Mouse (Mus musculus) liver (tissue): ENCODE results near the gene Cope.

Experiments
- DNase-seq: peaks from one replicate; pipeline ENCODE4 v3.0.0-alpha.2; 2020; ENCODE audit warnings: mixed read lengths

Cope gene

GRCm38 (mm10) chr8:70351035-70351999 is 49.0 kb downstream of the Cope start:
- peak; percentile 51 for DNase-seq

GRCm38 (mm10) chr8:70352000-70352384 is 49.7 kb downstream of the Cope start:
- no peak for DNase-seq

GRCm38 (mm10) chr8:70352657-70353151 is 50.4 kb downstream of the Cope start:
- DNase-seq: peak; percentile 68

GRCm38 (mm10) chr8:70353194-70353817 is 51.0 kb downstream of the Cope start, which contains the start of gene Upf1:
Gene Upf1 (minus strand): TSS chr8:70353278.
- peak; percentile 100 for DNase-seq

GRCm38 (mm10) chr8:70354004-70354403 is 51.7 kb downstream of the Cope start:
- no peak for DNase-seq

- peak; percentile 85 for DNase-seq
These were observed 53.8 kb downstream of the Cope start for GRCm38 (mm10) chr8:70356111-70356510.

- DNase-seq: no peak
These were observed 57.1 kb downstream of the Cope start for GRCm38 (mm10) chr8:70359411-70359810.

GRCm38 (mm10) chr8:70360769-70361168 is 58.5 kb downstream of the Cope start:
- DNase-seq: peak; percentile 71

- no peak for DNase-seq
These were observed 59.2 kb downstream of the Cope start for GRCm38 (mm10) chr8:70361484-70362032.
